Mouse (Mus musculus) liver, embryonic 14.5 days (tissue): ENCODE measurements around the gene Ankrd13b. TPM values are rescaled to one million over a fixed set of nuclear protein-coding genes. Genes with fewer than 3 reads are reported as not detected.

Experiments
- ATAC-seq: fragments of 200-750 bp; cut with Nextera tagmentation; 2 replicates; pipeline ENCODE4 v1.8.0; 2017; ENCODE audit warnings: moderate number of reproducible peaks, mild to moderate bottlenecking, moderate library complexity; ENCODE audit not compliant: insufficient read depth
- DNase-seq, 3 experiments: peaks; one replicate each; pipeline ENCODE4 v3.0.0-alpha.2; 2012 to 2013; ENCODE audit warnings: low read depth in 3 of 3, low spot score in 3 of 3
- H3K27ac ChIP-seq: fragments of 300-500 bp; sonication (generic); 2 replicates; pipeline ENCODE4 v1.5.1; 2014; ENCODE audit warnings: moderate library complexity, mild to moderate bottlenecking, control low read depth, inconsistent platforms
- H3K27me3 ChIP-seq: fragments of 300-500 bp; sonication (generic); 2 replicates; pipeline ENCODE4 v1.6.1; 2014; ENCODE audit warnings: mild to moderate bottlenecking, low read length, moderate library complexity; ENCODE audit not compliant: control insufficient read depth, insufficient read depth
- H3K36me3 ChIP-seq: fragments of 300-500 bp; sonication (generic); replicated peaks from 2 replicates; pipeline ENCODE4 v1.6.1; 2014; ENCODE audit warnings: low read depth; ENCODE audit not compliant: control insufficient read depth, insufficient read depth
- H3K4me1 ChIP-seq, 2 experiments: fragments of 200-500 bp in 1 of 2; fragments of 300-500 bp in 1 of 2; sonication (generic) in 1 of 2; replicated peaks; 2 replicates each; pipeline ENCODE4 v1.6.1; 2012 to 2014; ENCODE audit warnings: antibody characterized with exemption in 1 of 2, inconsistent platforms in 1 of 2, low read length in 1 of 2; ENCODE audit not compliant: control insufficient read depth in 2 of 2, insufficient read depth in 2 of 2
- H3K4me2 ChIP-seq: fragments of 300-500 bp; sonication (generic); 2 replicates; pipeline ENCODE4 v1.6.1; 2014; ENCODE audit warnings: low read depth, mild to moderate bottlenecking, control low read depth, moderate library complexity
- H3K4me3 ChIP-seq, 2 experiments: fragments of 200-500 bp in 1 of 2; fragments of 300-500 bp in 1 of 2; sonication (generic) in 1 of 2; 2 replicates each; pipeline ENCODE4 v1.5.1; 2012 to 2014; ENCODE audit warnings: low read depth in 2 of 2, low read length in 2 of 2, mild to moderate bottlenecking in 2 of 2, control low read depth in 1 of 2, inconsistent platforms in 1 of 2, moderate library complexity in 1 of 2; ENCODE audit not compliant: insufficient read depth in 1 of 2
- H3K9ac ChIP-seq: fragments of 300-500 bp; sonication (generic); replicated peaks from 2 replicates; pipeline ENCODE4 v1.6.1; 2014; ENCODE audit warnings: mild to moderate bottlenecking, control low read depth, moderate library complexity
- H3K9me3 ChIP-seq: fragments of 300-500 bp; sonication (generic); 2 replicates; pipeline ENCODE4 v1.6.1; 2016; ENCODE audit warnings: low read length, mixed read lengths; ENCODE audit not compliant: control insufficient read depth
- CTCF ChIP-seq: IDR thresholded peaks from 2 replicates; pipeline ENCODE4 v1.5.1; 2016; ENCODE audit warnings: antibody characterized with exemption, low read depth, control low read depth
- EP300 ChIP-seq: IDR thresholded peaks from 2 replicates; pipeline ENCODE4 v1.6.1; 2016; ENCODE audit warnings: antibody characterized with exemption, low read depth
- WGBS: fragments of 180-500 bp; shearing (Covaris S2); extraction: QIAGEN DNeasy Blood & Tissue Kit; methylation state at CpG from one replicate; pipeline ENCODE4 v1.1.7; 2014; ENCODE audit not compliant: insufficient replicate concordance; 5-methylcytosine and 5-hydroxymethylcytosine counted together
- polyA plus RNA-seq, 2 experiments: library from polyadenylated mRNA; depleted of rRNA in 1 of 2; stranded (reverse) in 1 of 2; unstranded in 1 of 2; fragments of >200 nt; fragmentation: Nextera tagmentation in 1 of 2; extraction: Ambion mirVana in 1 of 2; gene quantifications; 2 replicates each; pipeline versions ENCODE4 v1.2.1 to v1.2.3; 2012 to 2014

Gene Ankrd13b
- polyA plus RNA-seq, 2 experiments, result 0.67 to 4.1 TPM

GRCm38 (mm10) chr11:77485229-77485628, 4.2 kb downstream of the Ankrd13b start:
- Histone ChIP-seq H3K9me3 (no peaks in the 10 kb centered on the region), H3K27me3 (peaks cover 20% of the 10 kb centered on the region), H3K4me3 (no peak overlapping the region), H3K27ac (no peak overlapping the region), H3K9ac (no peak overlapping the region), H3K36me3 (no peaks in the 10 kb centered on the region), H3K4me1 (peaks cover 0 to 6% of the 10 kb centered on the region in 2 experiments; a peak in 1 of 4 replicates), H3K4me2 (no peak overlapping the region)
- 71% methylated on average over 6 of the region's 6 CpGs for WGBS
- no peak for TF ChIP-seq EP300
- no peak for TF ChIP-seq CTCF
- ATAC-seq, result no peak
- DNase-seq, result no peak

GRCm38 (mm10) chr11:77483510-77484255, 5.8 kb downstream of the Ankrd13b start:
- TF ChIP-seq EP300 (no peak), CTCF (no peak)
- Histone ChIP-seq H3K36me3 (no peaks in the 10 kb centered on the region), H3K4me3 (no peak overlapping the region), H3K9me3 (no peaks in the 10 kb centered on the region), H3K4me2 (no peak overlapping the region), H3K9ac (no peak overlapping the region), H3K27ac (no peak overlapping the region), H3K27me3 (peaks cover 6% of the 10 kb centered on the region), H3K4me1 (0 out of 4 replicates have a peak, but pooled peaks cover 0 to 4% of the 10 kb centered on the region in 2 experiments)
- ATAC-seq (no peak), DNase-seq (no peak)
- 39% methylated on average over 11 of the region's 11 CpGs for WGBS

- Histone ChIP-seq H3K36me3 (no peaks in the 10 kb centered on the region), H3K27me3 (no peaks in the 10 kb centered on the region), H3K4me2 (no peak overlapping the region), H3K9me3 (no peaks in the 10 kb centered on the region), H3K4me1 (0 out of 4 replicates have a peak, but pooled peaks cover 0 to 4% of the 10 kb centered on the region in 2 experiments), H3K27ac (no peak overlapping the region), H3K4me3 (no peak overlapping the region), H3K9ac (no peak overlapping the region)
- no peak for DNase-seq
- TF ChIP-seq EP300, result no peak
- TF ChIP-seq CTCF, result no peak
- WGBS, result 50% methylated on average over 3 of the region's 3 CpGs
- ATAC-seq, result no peak
Observed at GRCm38 (mm10) chr11:77483043-77483442, 6.4 kb downstream of the Ankrd13b start.

- no peak for DNase-seq
- Histone ChIP-seq H3K27ac (no peak overlapping the region), H3K36me3 (no peaks in the 10 kb centered on the region), H3K9me3 (no peaks in the 10 kb centered on the region), H3K4me3 (no peak overlapping the region), H3K27me3 (no peaks in the 10 kb centered on the region), H3K4me2 (no peak overlapping the region), H3K9ac (no peak overlapping the region), H3K4me1 (no peaks in the 10 kb centered on the region)
- no peak for ATAC-seq
- no peak for TF ChIP-seq CTCF
- 70% methylated on average over 6 of the region's 6 CpGs for WGBS
Observed at GRCm38 (mm10) chr11:77476895-77477294, 12.6 kb downstream of the Ankrd13b start.

GRCm38 (mm10) chr11:77476216-77476615, 13.3 kb downstream of the Ankrd13b start:
- no peak overlapping the region for H3K4me3 ChIP-seq
- no peaks in the 10 kb centered on the region for H3K36me3 ChIP-seq
- 86% methylated on average over 14 of the region's 14 CpGs for WGBS
- H3K9ac ChIP-seq, result no peak overlapping the region
- ATAC-seq, result no peak
- H3K27me3 ChIP-seq, result no peaks in the 10 kb centered on the region
- TF ChIP-seq CTCF (no peak), EP300 (no peak)
- no peaks in the 10 kb centered on the region for H3K4me1 ChIP-seq
- no peak overlapping the region for H3K4me2 ChIP-seq
- DNase-seq, result no peak
- H3K9me3 ChIP-seq, result no peaks in the 10 kb centered on the region
- H3K27ac ChIP-seq, result no peak overlapping the region
